Mouse (Mus musculus) left cerebral cortex, postnatal 36 days (tissue): ENCODE data around the gene Fcgrt. TPM values are rescaled to one million over a fixed set of nuclear protein-coding genes. Genes with fewer than 3 reads are reported as not detected.
A peak's percentile ranks its signal among the peaks of the same experiment; 100 is the strongest.

ENCODE experiments used
- DNase-seq, 2 experiments: peaks; one replicate each; pipeline ENCODE4 v3.0.0; 2021 to 2022; ENCODE audit warnings: low spot score in 2 of 2, mixed read lengths in 1 of 2
- intact Hi-C: fragments of 180-260 bp; cut with DNase I; formaldehyde crosslinking; loops from one replicate; pipeline ENCODE4 v1.15.1; 2025
- total RNA-seq, 2 experiments: library from RNA; stranded (reverse); gene quantifications; 2 replicates each; pipeline ENCODE4 v1.2.3; 2021

The Fcgrt gene
- total RNA-seq, 2 experiments from 2014 or later: 22.3 to 22.7 TPM

DNA sequence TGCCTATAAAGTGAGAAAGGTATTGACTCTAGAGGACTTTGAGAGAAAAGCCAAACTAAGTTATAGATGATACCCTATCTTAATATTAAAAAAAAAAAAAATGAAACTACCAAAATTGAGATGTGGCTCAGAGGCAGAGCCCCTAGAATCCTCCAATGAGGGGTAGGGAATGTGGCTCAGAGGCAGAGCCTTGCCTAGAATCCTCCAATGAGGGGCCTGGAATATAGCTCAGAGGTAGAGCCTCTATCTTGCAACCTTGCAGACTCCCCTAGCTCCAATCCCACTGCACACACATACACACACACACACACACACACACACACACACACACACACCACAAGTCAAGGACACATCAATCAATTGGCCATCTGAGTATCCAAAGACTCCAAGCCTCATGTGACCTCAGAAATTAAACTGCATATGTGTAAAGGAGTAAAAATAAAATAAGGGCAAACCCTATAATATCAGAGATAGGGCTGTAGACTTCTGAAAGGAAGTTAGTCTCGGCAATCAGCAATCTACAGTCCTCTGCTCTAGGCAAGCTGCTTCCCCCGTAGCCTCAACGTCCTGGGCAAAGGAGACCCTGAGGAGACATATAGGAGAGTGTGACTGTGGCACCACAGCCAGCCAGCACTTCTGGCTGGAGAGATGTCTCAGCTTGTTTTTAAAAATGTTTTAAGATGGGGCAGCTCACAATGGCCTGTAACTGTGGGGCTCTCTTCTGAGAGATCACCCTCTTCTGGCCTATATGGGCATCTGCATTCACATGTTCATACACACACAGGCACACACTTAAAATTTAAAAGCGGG is 36.3 kb downstream of the Fcgrt start:
- intact Hi-C loops: no loop called here
- DNase-seq: no peak

GRCm38 (mm10) chr7:45062239-45062835 is 41.3 kb downstream of the Fcgrt start, which contains the start of the genes Nosip and Prrg2:
Gene Nosip, plus strand, starts transcription at chr7:45062429.
Gene Prrg2, minus strand, starts transcription at chr7:45062677.
- DNase-seq: peak; percentile 93 to 96
- intact Hi-C loops: no loop called here

DNA sequence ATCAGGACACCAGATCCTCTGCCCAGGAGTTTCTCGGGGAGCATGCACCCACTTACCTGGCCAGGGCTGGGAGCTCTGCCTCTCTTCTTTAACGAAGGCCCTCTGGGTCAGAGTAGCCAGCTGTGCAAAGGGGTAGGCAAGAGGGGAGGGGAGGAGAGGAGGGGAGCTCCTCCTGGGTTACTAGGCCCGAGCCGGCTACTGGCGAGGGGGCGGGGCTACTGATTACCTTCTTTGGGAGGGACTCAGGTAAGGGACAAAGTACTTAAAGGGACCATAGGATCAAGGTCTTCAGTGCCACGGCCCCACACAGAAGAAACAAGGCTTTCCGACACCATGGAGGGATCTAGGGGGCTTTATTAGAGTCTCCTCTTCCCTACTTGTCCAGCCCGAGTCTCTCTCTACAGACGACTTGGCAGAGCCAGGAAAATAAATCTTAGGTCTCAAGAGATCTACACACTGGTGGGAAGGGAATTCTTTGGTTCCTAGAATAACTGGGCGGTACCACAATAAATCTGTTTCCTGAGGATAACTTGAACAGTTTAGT is 42.0 kb downstream of the Fcgrt start:
- DNase-seq: no peak
- intact Hi-C loops: no loop called here

DNA sequence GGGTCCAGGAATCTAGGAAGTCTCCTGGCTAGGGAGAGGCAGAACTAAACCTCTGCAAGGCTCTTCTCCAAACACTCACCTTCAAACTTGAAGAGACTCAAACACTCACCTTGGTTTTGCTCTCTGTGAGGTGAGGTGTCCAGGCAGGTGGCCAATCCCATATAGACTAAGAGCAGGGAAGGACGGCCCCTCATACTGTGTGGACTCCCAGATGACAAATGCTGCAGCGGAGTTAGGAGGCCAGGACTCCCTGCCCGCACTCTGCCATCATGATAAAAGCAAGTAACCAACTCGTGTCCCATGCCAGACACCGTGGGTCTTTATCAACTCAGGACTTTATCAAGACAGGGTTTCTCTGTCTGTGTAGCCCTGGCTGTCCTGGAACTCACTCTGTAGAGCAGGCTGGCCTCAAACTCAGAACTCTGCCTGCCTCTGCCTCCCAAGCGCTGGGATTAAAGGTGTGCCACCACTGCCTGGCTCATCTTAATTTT is 43.0 kb downstream of the Fcgrt start:
- intact Hi-C loops: no loop called here
- DNase-seq: no peak

GRCm38 (mm10) chr7:45058607-45059571 is 44.8 kb downstream of the Fcgrt start:
- intact Hi-C loops: no loop called here
- no peak for DNase-seq

GRCm38 (mm10) chr7:45056972-45057348 is 46.7 kb downstream of the Fcgrt start:
- DNase-seq: no peak
- intact Hi-C loops: no loop called here

- intact Hi-C loops: no loop called here
- DNase-seq: no peak
These were observed 47.2 kb downstream of the Fcgrt start for GRCm38 (mm10) chr7:45056329-45056971.

GRCm38 (mm10) chr7:45053931-45054510 is 49.6 kb downstream of the Fcgrt start:
- intact Hi-C loops: loop anchor here (5.0 kb wide), 2 partner anchors 37 to 72 kb away; partner anchors contain the start of genes Rras and Scaf1
- DNase-seq: peak; percentile 90 to 91

- intact Hi-C loops: loop anchor here (5.0 kb wide), 2 partner anchors 36 to 71 kb away; partner anchors contain the start of genes Rras and Scaf1
- DNase-seq: peak; percentile 78 to 81
These were observed 50.3 kb downstream of the Fcgrt start for GRCm38 (mm10) chr7:45053117-45053930.

GRCm38 (mm10) chr7:45052862-45053116 is 50.9 kb downstream of the Fcgrt start, which contains the start of gene Prr12:
Gene Prr12, minus strand, starts transcription at chr7:45052881.
- intact Hi-C loops: loop anchor here (5.0 kb wide), 2 partner anchors 35 to 70 kb away; partner anchors contain the start of genes Rras and Scaf1
- DNase-seq: no peak

- intact Hi-C loops: loop anchor here (5.0 kb wide), 2 partner anchors 35 to 70 kb away; partner anchors contain the start of genes Rras and Scaf1
These were observed 51.3 kb downstream of the Fcgrt start for GRCm38 (mm10) chr7:45052181-45052861.

GRCm38 (mm10) chr7:45051601-45051974 is 52.1 kb downstream of the Fcgrt start:
- intact Hi-C loops: loop anchor here (5.0 kb wide), 2 partner anchors 34 to 69 kb away; partner anchors contain the start of genes Rras and Scaf1
- DNase-seq: no peak

More at GRCm38 (mm10) chr7:45052181-45052861, 51.3 kb downstream of the Fcgrt start:
- DNase-seq: peak; percentile 55 to 62

GRCm38 (mm10) chr7:45050945-45051600 is 52.6 kb downstream of the Fcgrt start:
- peak; percentile 56 to 62 for DNase-seq
- intact Hi-C loops: loop anchor here (5.0 kb wide), 2 partner anchors 34 to 69 kb away; partner anchors contain the start of genes Rras and Scaf1

GRCm38 (mm10) chr7:45048923-45049657 is 54.6 kb downstream of the Fcgrt start:
- no peak for DNase-seq
- intact Hi-C loops: no loop called here

GRCm38 (mm10) chr7:45048001-45048890 is 55.4 kb downstream of the Fcgrt start:
- intact Hi-C loops: no loop called here
- no peak for DNase-seq
